Mouse (Mus musculus) myocyte (in vitro differentiated cells): Measurements from ENCODE around the gene Tbc1d9.

Experiments used
- CEBPB ChIP-seq: IDR thresholded peaks from 2 replicates; pipeline ENCODE4 v1.6.1; 2011; ENCODE audit warnings: mild to moderate bottlenecking, moderate library complexity; ENCODE audit not compliant: poor library complexity, insufficient read depth, severe bottlenecking
- E2F4 ChIP-seq: IDR thresholded peaks from one replicate; pipeline ENCODE4 v1.6.1; 2011; ENCODE audit warnings: mild to moderate bottlenecking, control low read depth, moderate library complexity; ENCODE audit not compliant: insufficient read depth
- MAX ChIP-seq: IDR thresholded peaks from one replicate; pipeline ENCODE4 v1.6.1; 2011; ENCODE audit warnings: low read depth, mild to moderate bottlenecking, control low read depth
- MYOD1 ChIP-seq, 3 experiments: IDR thresholded peaks; one replicate each; pipeline ENCODE4 v1.6.1; 2011; ENCODE audit warnings: control low read depth in 2 of 3, low read depth in 2 of 3, mild to moderate bottlenecking in 2 of 3, moderate library complexity in 1 of 3; ENCODE audit not compliant: insufficient read length in 2 of 3, control insufficient read depth in 1 of 3
- MYOG ChIP-seq, 3 experiments: IDR thresholded peaks; one replicate each; pipeline ENCODE4 v1.6.1; 2011; ENCODE audit warnings: control low read depth in 2 of 3, low read depth in 2 of 3, mild to moderate bottlenecking in 2 of 3; ENCODE audit not compliant: insufficient read length in 2 of 3, control insufficient read depth in 1 of 3, insufficient read depth in 1 of 3
- POLR2A ChIP-seq: IDR thresholded peaks from one replicate; pipeline ENCODE4 v1.6.1; 2011; ENCODE audit warnings: low read depth, mild to moderate bottlenecking, control low read depth, moderate library complexity; ENCODE audit not compliant: insufficient read length
- POLR2AphosphoS2 ChIP-seq: IDR thresholded peaks from one replicate; pipeline ENCODE4 v1.6.1; 2011; ENCODE audit warnings: low read depth, control low read depth; ENCODE audit not compliant: insufficient read length
- REST ChIP-seq: IDR thresholded peaks from one replicate; pipeline ENCODE4 v1.6.1; 2011; ENCODE audit warnings: mild to moderate bottlenecking, control low read depth, moderate library complexity; ENCODE audit not compliant: insufficient read depth, insufficient read length
- SRF ChIP-seq: IDR thresholded peaks from one replicate; pipeline ENCODE4 v1.6.1; 2011; ENCODE audit warnings: low read depth; ENCODE audit not compliant: control insufficient read depth, insufficient read length
- TCF12 ChIP-seq: IDR thresholded peaks from one replicate; pipeline ENCODE4 v1.6.1; 2011; ENCODE audit warnings: mild to moderate bottlenecking, control low read depth; ENCODE audit not compliant: poor library complexity, insufficient read depth, severe bottlenecking
- USF1 ChIP-seq: IDR thresholded peaks from one replicate; pipeline ENCODE4 v1.6.1; 2011; ENCODE audit warnings: low read depth, mild to moderate bottlenecking, control low read depth, moderate library complexity

- TF ChIP-seq USF1 (no peak), POLR2A (no peak), E2F4 (no peak), TCF12 (no peak), POLR2AphosphoS2 (no peak), CEBPB (no peak), MAX (no peak), MYOD1 (IDR thresholded peaks at IDR 0.05; ENCODE audit: control insufficient read depth in 1 of 3, insufficient read length in 2 of 3, low read depth in 2 of 3) (no peak), SRF (no peak), MYOG (IDR thresholded peaks at IDR 0.05; ENCODE audit: control insufficient read depth in 1 of 3, insufficient read depth in 1 of 3, insufficient read length in 2 of 3, low read depth in 2 of 3) (no peak), REST (no peak)
Observed at GRCm38 (mm10) chr8:83244151-83244550, 79.0 kb downstream of the Tbc1d9 start.
